Comparison of ENCODE assay signal across 8 mouse cellular contexts in the genomic region with DNA sequence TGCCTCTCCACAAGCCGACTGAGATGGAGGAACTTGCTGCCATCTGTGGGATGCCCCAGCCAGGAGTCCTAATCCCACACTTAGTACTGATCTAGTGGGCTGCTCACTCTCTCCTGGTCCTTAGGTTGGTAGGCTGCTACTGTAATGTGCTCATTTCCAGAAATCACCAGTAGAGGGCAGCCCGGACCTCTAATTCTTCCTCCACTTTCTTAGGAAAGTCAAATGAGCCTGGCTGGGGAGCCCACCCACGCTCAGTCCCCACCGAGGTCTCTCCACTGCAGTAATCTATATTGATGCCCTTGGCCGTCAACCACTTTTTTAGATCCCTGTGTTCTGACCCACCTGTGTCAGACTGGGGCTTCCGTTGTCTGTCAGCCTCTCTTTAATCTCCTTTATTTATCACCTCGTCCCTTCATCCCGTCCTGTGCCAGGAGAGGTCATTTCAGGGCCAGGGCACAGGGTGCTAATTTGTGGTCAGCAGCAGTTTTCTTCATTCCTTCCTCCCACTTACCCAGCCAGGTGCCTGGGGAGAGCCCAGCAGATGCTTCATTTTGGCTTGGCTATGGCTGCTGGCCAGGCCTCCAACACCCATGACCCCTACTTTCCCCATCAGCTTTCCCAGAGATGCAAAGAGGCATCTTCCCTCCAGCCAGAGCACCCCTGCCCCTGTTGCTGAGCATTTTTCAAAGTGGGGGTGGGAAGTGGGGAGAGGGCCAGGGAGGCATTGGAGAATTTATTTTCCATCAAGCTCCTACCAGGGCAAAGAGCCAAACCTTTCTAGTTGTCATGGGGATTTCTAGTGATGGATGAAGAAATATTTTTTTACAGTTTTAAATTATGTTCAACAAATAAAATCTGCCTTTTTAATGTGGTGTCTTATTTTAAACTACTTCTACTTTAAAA. TPM values are rescaled to one million over a fixed set of nuclear protein-coding genes. Genes with fewer than 3 reads are reported as not detected.
DNase-seq lines count a peak whose midpoint lies in the region; ATAC-seq and TF ChIP-seq lines count a peak whose summit lies in the region.

No protein-coding gene starts in this region.

- no peak overlapping the region for H3K27ac ChIP-seq in bone marrow macrophage, adult 2 months (ENCODE audit: insufficient read depth, low read depth, low read length)
- H3K27ac ChIP-seq in forebrain, embryonic 16.5 days (ENCODE audit: low read length): no peak overlapping the region
- H3K27ac ChIP-seq in hindbrain, embryonic 13.5 days: no peak overlapping the region

- WGBS in forebrain, embryonic 16.5 days: 29% methylated on average over 8 of the region's 8 CpGs
- 27% methylated on average over 8 of the region's 8 CpGs for WGBS in hindbrain, embryonic 13.5 days

- peaks cover 6% of the 10 kb centered on the region; the same call in 1 of the 2 replicates for H3K36me3 ChIP-seq in forebrain, embryonic 16.5 days (ENCODE audit: control insufficient read depth, insufficient read depth)
- peaks cover 28% of the 10 kb centered on the region for H3K36me3 ChIP-seq in hindbrain, embryonic 13.5 days

- H3K9me3 ChIP-seq in forebrain, embryonic 16.5 days (ENCODE audit: control insufficient read depth, low read length): no peaks in the 10 kb centered on the region
- no peaks in the 10 kb centered on the region for H3K9me3 ChIP-seq in hindbrain, embryonic 13.5 days

- TF ChIP-seq POLR2A in bone marrow macrophage, adult 2 months (IDR thresholded peaks at IDR 0.05; ENCODE audit: borderline replicate concordance, low read depth, low read length): no peak

- peak; percentile 61 for TF ChIP-seq CTCF in bone marrow macrophage, adult 2 months (IDR thresholded peaks at IDR 0.05; ENCODE audit: low read depth, low read length)

- peak; percentile 51 for ATAC-seq in forebrain, embryonic 16.5 days
- ATAC-seq in hindbrain, embryonic 13.5 days (ENCODE audit: low FRiP score): 0 out of 2 replicates have a peak, but pooled peaks have one; percentile 29

- intact Hi-C loops in heart, postnatal 25 days (cut with DNase I): loop anchor here (1.0 to 5.0 kb wide), 6 partner anchors 83 to 350 kb away; no protein-coding TSS in a partner anchor

- H3K27me3 ChIP-seq in forebrain, embryonic 16.5 days (replicated peaks; ENCODE audit: control insufficient read depth, insufficient read depth, low read length): no peaks in the 10 kb centered on the region
- H3K27me3 ChIP-seq in hindbrain, embryonic 13.5 days: no peaks in the 10 kb centered on the region

- H3K4me2 ChIP-seq in forebrain, embryonic 16.5 days (ENCODE audit: low read length): no peak overlapping the region
- H3K4me2 ChIP-seq in hindbrain, embryonic 13.5 days: no peak overlapping the region

- no peak overlapping the region for H3K9ac ChIP-seq in forebrain, embryonic 16.5 days (replicated peaks; ENCODE audit: low read depth, low read length)
- no peak overlapping the region for H3K9ac ChIP-seq in hindbrain, embryonic 13.5 days

- H3K4me3 ChIP-seq in bone marrow macrophage, adult 2 months (ENCODE audit: insufficient read depth, low read length): no peak overlapping the region
- H3K4me3 ChIP-seq in forebrain, embryonic 16.5 days (replicated peaks; ENCODE audit: low read length): no peak overlapping the region
- no peak overlapping the region for H3K4me3 ChIP-seq in hindbrain, embryonic 13.5 days

- peak; percentile 94 for DNase-seq in heart, adult 11 months
- DNase-seq in heart, postnatal 25 days (ENCODE audit: low spot score): no peak
- DNase-seq in layer of hippocampus, postnatal 10 days (ENCODE audit: low spot score in 2 of 2): peak; percentile 90 to 92
- peak; percentile 54 to 82 for DNase-seq in lung, postnatal 4 days
- DNase-seq in right cerebral cortex, postnatal 14 days: peak; percentile 85

- peaks cover 16% of the 10 kb centered on the region for H3K4me1 ChIP-seq in bone marrow macrophage, adult 2 months (ENCODE audit: control insufficient read depth, insufficient read depth, low read length)
- H3K4me1 ChIP-seq in forebrain, embryonic 16.5 days (replicated peaks; ENCODE audit: control insufficient read depth, insufficient read depth, low read length): peaks cover 26% of the 10 kb centered on the region
- peaks cover 37% of the 10 kb centered on the region for H3K4me1 ChIP-seq in hindbrain, embryonic 13.5 days (replicated peaks)

RNA-seq across cellular contexts. Expression of a gene that starts 5.2 kb away (rescaled TPM):
- total RNA-seq in heart, postnatal 25 days (2021): 10 to 100 TPM; 72.4 to 72.5 TPM
- not detected in 2 replicates for polyA plus RNA-seq in bone marrow macrophage, adult 2 months (2012; ENCODE audit: insufficient read depth, insufficient read length, missing spikeins)
- polyA plus RNA-seq in forebrain, embryonic 16.5 days (2015; fragmentation: Nextera tagmentation; extraction: Ambion mirVana): 10.9 and 11.3 TPM in 2 replicates
- polyA plus RNA-seq in hindbrain, embryonic 13.5 days (2015; fragmentation: Nextera tagmentation; extraction: Ambion mirVana): 17.4 and 18.4 TPM in 2 replicates
- total RNA-seq in layer of hippocampus, postnatal 10 days (2021): 10 to 100 TPM; 41.2 to 42.5 TPM

RNA-seq across cellular contexts. Expression of a gene that starts 14.8 kb away (rescaled TPM):
- total RNA-seq in heart, postnatal 25 days (2021): 10 to 100 TPM; 14.2 to 16.6 TPM
- 35.0 and 35.2 TPM in 2 replicates for polyA plus RNA-seq in bone marrow macrophage, adult 2 months (2012; ENCODE audit: insufficient read depth, insufficient read length, missing spikeins)
- polyA plus RNA-seq in forebrain, embryonic 16.5 days (2015; fragmentation: Nextera tagmentation; extraction: Ambion mirVana): 46.6 and 49.7 TPM in 2 replicates
- polyA plus RNA-seq in hindbrain, embryonic 13.5 days (2015; fragmentation: Nextera tagmentation; extraction: Ambion mirVana): 35.1 and 37.8 TPM in 2 replicates
- 10 to 100 TPM; 17.2 to 22.8 TPM for total RNA-seq in layer of hippocampus, postnatal 10 days (2021)

RNA-seq across cellular contexts. Expression of a gene that starts 15.1 kb away (rescaled TPM):
- 1 to 10 TPM; 8.5 to 9.9 TPM for total RNA-seq in heart, postnatal 25 days (2021)
- 6.9 and 7.5 TPM in 2 replicates for polyA plus RNA-seq in bone marrow macrophage, adult 2 months (2012; ENCODE audit: insufficient read depth, insufficient read length, missing spikeins)
- polyA plus RNA-seq in forebrain, embryonic 16.5 days (2015; fragmentation: Nextera tagmentation; extraction: Ambion mirVana): 19.8 and 21.8 TPM in 2 replicates
- polyA plus RNA-seq in hindbrain, embryonic 13.5 days (2015; fragmentation: Nextera tagmentation; extraction: Ambion mirVana): 16.6 and 17.4 TPM in 2 replicates
- 10 to 100 TPM; 18.1 to 19.4 TPM for total RNA-seq in layer of hippocampus, postnatal 10 days (2021)

RNA-seq across cellular contexts. Expression of a gene that starts 36.5 kb away (rescaled TPM):
- not detected for total RNA-seq in heart, postnatal 25 days (2021)
- polyA plus RNA-seq in bone marrow macrophage, adult 2 months (2012; ENCODE audit: insufficient read depth, insufficient read length, missing spikeins): not detected in 2 replicates
- 1.5 TPM in 1 of 2 replicates, not detected in the other for polyA plus RNA-seq in forebrain, embryonic 16.5 days (2015; fragmentation: Nextera tagmentation; extraction: Ambion mirVana)
- polyA plus RNA-seq in hindbrain, embryonic 13.5 days (2015; fragmentation: Nextera tagmentation; extraction: Ambion mirVana): 0.94 and 2.1 TPM in 2 replicates
- total RNA-seq in layer of hippocampus, postnatal 10 days (2021): 1 to 10 TPM; 1.4 to 1.7 TPM

RNA-seq across cellular contexts. Expression of a gene that starts 40.5 kb away (rescaled TPM):
- under 1 TPM; 0.75 to 0.86 TPM for total RNA-seq in heart, postnatal 25 days (2021)
- polyA plus RNA-seq in bone marrow macrophage, adult 2 months (2012; ENCODE audit: insufficient read depth, insufficient read length, missing spikeins): 0.59 and 2.7 TPM in 2 replicates
- polyA plus RNA-seq in forebrain, embryonic 16.5 days (2015; fragmentation: Nextera tagmentation; extraction: Ambion mirVana): 0.16 and 0.52 TPM in 2 replicates
- 0.45 and 0.48 TPM in 2 replicates for polyA plus RNA-seq in hindbrain, embryonic 13.5 days (2015; fragmentation: Nextera tagmentation; extraction: Ambion mirVana)
- under 1 TPM; 0.87 to 0.91 TPM for total RNA-seq in layer of hippocampus, postnatal 10 days (2021)

Comparison
In these comparisons a context has a peak if more than half of its experiments do, and no peak if none do; other contexts are left out.
1. RNA of a gene that starts 5.2 kb away (polyA plus RNA-seq): 17.4 to 18.4 TPM in hindbrain, embryonic 13.5 days and 10.9 to 11.3 TPM in forebrain, embryonic 16.5 days; not detected in bone marrow macrophage, adult 2 months; every median in the first group is over 10 times any median in the second.